Mouse (Mus musculus) heart, postnatal 0 days (tissue): ENCODE measurements around the gene Smtnl2.

Source experiments
- CTCF ChIP-seq: IDR thresholded peaks from 2 replicates; pipeline ENCODE4 v1.5.1; 2016; ENCODE audit warnings: antibody characterized with exemption, control low read depth, low read depth
- EP300 ChIP-seq: IDR thresholded peaks from 2 replicates; pipeline ENCODE4 v1.6.1; 2016; ENCODE audit warnings: antibody characterized with exemption, low read depth

GRCm38 (mm10) chr11:72354971-72355728 is 56.4 kb downstream of the Smtnl2 start:
- no peak for TF ChIP-seq EP300
- peak; percentile 93 for TF ChIP-seq CTCF
